Mouse (Mus musculus) spleen, embryonic (tissue): Measurements from ENCODE around the gene Abhd2.

Experiments used
- CTCF ChIA-PET: fragments of 350-600 bp; sonication (Branson Sonifier 250); formaldehyde crosslinking; loops from one replicate; lab custom pipeline; 2022; lab: Charles Lee

Gene Abhd2

DNA sequence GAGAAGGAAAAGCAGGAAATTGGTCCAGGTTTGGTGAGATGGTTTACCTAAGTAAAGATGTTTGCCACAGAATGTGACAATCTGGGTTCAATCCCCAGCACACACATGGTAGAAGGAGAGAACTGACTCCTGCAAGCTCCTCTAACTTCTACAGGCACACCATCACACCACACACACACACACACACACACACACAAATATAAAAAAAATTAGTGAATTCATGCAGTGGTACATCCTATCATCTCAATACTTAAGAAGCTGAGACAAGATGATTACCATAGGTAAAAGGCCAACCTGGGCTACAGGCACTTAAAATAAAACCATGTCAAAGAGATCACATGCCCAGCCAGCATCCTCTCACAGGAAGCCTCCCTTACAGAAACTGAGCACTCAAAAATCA, 101.0 kb downstream of the Abhd2 start:
- CTCF ChIA-PET, result no interaction called here

DNA sequence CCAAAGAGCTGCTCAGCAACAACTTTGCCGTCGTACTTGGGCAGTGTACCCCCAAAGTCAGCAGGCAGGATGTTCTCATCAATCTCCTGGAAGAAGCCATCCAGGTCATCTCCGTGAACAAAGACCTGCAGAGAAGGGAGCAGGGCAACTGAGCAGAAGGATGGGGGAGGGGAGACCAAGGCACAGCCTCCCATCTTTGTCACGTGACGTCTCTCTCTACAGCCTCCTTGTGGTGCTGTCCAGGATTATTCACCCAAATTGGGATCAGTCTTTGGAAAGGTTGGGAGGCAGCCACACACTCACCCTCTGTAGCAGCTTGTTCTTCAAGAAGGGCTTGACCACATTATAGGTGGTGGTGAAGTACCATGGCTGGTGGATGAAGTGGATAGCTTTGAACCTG, 102.6 kb downstream of the Abhd2 start:
- CTCF ChIA-PET, result no interaction called here

GRCm38 (mm10) chr7:79376516-79377275, 103.7 kb downstream of the Abhd2 start:
- CTCF ChIA-PET, result interaction anchor here (0.7 kb wide), 1 partner anchor 235 kb away, joined by 13 read pairs; no protein-coding TSS in a partner anchor

GRCm38 (mm10) chr7:79386422-79387133, 113.6 kb downstream of the Abhd2 start, which contains the start of gene Rlbp1:
Gene Rlbp1 (minus strand): TSS chr7:79387048.
- CTCF ChIA-PET, result no interaction called here

DNA sequence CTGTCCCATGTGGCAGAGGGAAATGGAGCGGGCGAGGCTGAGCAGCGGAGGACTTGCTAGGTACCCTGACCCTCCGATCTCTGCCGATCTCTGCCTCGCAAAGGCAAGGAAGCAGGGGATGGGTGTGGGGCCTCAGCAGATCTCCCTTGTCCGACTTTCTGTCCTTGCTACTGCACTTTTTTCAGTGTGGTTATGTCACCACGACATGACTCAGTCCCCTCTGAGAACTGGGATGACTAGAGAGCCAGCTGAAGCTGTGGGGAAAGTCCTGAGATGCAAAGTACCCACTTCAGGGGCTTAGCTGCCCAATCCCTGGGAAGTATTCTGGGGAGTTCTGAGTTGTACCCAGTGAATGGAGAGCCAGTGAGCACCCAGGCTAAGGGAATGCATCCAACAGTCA, 114.1 kb downstream of the Abhd2 start:
- CTCF ChIA-PET, result no interaction called here

GRCm38 (mm10) chr7:79387991-79388390, 115.0 kb downstream of the Abhd2 start:
- CTCF ChIA-PET, result interaction anchor here (0.6 kb wide), 1 partner anchor 456 kb away, joined by 3 read pairs; no protein-coding TSS in a partner anchor

DNA sequence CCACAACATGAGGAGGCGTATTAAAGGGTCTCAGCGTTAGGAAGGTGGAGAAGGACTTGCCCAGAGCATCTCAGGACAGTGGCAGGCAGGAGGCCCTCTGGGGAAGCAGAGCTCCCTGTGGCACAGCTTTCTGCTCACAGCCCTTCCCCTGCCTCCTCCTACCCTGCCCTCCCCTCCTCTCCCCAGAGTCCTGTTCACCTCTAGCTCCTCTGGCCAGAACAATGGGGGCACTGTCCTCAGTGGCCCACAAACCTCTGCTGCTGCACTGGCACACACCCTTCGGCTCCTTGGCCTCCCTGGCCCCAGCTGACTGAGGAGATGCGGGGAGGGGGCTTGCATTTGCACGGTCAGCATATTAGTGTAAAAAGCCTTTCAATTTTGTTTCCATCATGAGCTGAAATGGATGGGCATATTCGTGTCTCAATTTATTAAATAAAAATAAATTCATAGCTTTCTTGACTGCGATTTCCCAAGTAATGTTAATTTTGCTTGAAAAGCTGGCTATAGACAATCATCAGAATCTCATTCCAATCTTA, 115.7 kb downstream of the Abhd2 start:
- CTCF ChIA-PET, result interaction anchor here (0.6 kb wide), 2 partner anchors 457 to 472 kb away, joined by 3 to 4 read pairs; no protein-coding TSS in a partner anchor

DNA sequence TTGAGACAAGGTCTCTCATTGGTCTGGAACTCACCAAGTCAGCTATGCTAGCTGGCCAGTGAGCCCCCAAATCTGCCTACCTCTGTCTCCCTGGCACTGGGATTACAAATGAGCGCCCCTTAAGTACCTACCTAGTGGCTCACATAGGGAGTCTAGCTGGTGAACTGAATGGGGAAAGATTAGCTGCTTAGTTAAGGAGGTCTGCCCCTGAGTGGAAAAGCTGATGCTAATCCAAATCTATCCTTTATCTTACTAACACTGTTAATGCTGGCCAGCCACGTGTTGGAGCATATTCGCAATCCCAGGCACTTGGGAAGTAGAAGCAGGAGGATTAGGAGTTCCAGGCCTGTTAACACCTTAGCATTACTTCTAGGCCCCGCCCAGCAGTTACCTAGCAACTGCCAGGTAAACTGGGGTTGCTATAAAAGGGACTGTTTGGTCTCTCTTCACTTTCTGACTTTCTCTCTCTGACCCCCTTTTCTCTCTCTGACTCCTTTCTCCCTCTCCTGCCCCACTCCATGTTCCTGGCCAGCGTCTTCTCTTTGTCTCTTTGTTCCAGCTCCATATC, 117.2 kb downstream of the Abhd2 start:
- CTCF ChIA-PET, result interaction anchor here (0.6 kb wide), 1 partner anchor 118 kb away, joined by 4 read pairs; no protein-coding TSS in a partner anchor

DNA sequence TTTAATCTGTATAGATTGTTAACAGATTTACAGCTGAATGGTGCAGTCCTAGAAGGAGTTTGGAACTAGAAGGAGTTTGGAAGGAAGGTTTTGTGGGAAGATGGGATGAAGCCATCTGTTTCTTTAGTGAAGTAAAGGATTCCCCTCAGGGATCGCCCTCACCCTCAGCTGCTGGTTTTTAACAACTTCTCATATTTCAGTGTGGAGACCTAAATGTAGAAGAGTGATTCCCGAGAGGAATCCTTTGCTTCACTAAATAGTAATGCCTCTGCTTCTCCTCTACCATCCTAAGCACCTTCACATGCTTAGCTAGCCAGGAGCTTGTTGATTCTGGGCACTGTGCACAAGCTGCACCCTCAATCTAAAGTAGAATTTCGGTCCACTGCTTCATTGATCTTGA, 118.5 kb downstream of the Abhd2 start:
- CTCF ChIA-PET, result no interaction called here

DNA sequence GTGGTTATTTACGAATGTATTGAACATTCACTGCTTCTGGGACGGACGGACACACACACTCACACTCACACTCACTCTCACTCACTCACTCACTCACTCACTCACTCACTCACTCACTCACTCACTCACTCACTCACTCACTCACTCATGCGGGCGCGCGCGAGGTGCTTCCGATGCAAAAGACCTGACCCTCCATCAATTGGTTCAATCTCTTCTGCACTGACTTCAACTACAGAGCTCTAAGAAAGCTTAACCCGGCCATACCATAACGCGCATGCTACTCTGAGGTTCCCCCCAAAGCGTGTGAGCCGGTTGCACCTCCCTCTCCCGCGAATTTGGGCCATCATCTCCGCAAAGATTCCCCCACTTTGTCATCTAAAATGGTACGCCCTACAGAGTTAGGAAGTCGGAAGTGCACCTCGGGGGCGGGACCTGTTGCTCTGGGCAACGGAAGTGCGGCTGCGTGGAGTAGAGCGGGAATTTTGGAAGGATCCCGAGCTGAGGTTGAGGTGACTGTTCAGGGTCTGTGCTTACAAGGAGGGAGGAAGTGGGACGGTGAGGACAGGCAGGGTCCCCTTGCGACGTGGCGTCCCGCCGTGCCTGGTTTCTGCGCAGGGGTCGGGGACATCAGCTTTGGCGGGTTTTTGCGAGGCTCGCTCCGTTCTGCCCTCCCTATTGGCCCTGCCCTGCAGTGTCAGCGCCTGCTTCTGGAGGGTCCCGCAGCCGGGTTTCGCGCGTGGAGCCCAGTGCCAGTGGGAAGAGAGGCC, 119.1 kb downstream of the Abhd2 start, which contains the start of gene Fanci:
Gene Fanci, plus strand, starts transcription at position 47 of the 767 bp plus-strand sequence.
- CTCF ChIA-PET, result no interaction called here

- CTCF ChIA-PET, result interaction anchor here (0.5 kb wide), 1 partner anchor 17 kb away, joined by 23 read pairs; no protein-coding TSS in a partner anchor
Measured at GRCm38 (mm10) chr7:79392860-79393513, 120.0 kb downstream of the Abhd2 start.

- CTCF ChIA-PET, result no interaction called here
Measured at GRCm38 (mm10) chr7:79393924-79394323, 120.9 kb downstream of the Abhd2 start.

DNA sequence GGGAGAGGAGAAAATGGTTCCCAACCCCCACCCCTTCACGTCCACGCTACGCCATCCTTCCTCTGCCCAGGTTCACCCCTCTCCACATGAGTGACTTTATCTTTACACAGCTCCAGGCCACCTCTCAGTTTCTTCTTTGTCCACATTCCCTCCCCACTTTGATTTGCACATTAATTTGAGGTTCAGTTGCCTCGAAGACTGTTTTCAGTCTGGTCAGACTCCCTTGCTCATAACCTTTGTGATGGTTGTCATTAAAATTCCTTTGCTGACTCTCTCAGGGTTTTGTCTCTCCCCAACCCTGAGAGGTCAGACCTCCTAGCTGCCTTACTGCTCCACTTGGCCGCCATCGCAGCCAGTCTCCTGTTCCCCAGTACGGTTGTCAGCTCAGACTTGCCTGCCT, 121.7 kb downstream of the Abhd2 start:
- CTCF ChIA-PET, result no interaction called here

- CTCF ChIA-PET, result no interaction called here
Measured at GRCm38 (mm10) chr7:79395186-79395585, 122.2 kb downstream of the Abhd2 start.

DNA sequence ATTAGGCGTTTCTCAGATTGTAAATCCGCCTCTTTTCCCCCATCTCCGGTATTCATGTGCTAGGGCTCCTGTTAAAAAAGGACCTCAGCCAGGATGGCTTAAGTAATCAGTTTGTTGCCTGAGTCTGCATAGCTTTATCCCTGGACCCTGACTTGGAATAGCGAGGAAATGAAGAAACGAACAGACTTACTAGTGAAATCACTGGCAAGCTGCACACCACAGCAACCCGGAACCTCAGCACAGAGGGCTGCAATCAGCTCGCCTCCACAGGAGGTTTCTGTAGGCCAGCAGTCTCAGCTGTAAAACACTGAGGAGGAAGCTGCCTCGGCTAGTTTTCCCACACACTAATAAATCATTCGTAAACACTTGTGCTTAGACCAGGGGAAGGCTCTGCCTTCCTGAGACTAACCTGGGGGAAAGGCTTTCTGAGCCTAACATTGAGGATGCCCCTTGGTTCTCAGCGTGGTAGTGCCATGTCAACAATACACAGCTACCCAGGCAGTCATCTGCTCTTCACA, 124.5 kb downstream of the Abhd2 start:
- CTCF ChIA-PET, result no interaction called here

DNA sequence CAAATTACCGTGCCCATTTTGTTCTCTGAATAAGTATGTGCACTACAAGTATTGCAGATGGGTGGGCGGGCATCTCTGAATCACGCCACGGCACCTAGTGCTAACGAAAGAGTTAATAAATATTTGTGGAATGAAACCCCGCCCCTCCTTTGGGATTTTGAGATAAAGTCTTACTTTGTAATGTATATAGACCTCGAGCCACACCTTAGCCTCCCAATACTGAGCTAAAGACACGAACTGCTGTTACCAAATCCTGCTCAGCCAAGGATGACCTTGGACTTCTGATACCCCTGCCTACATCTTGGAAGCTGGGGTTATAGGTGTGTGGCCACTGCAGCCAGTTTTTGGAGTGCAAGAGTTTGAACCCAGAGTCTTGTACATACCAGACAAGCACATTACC, 125.4 kb downstream of the Abhd2 start:
- CTCF ChIA-PET, result no interaction called here

GRCm38 (mm10) chr7:79398971-79399370, 126.0 kb downstream of the Abhd2 start:
- CTCF ChIA-PET, result no interaction called here

GRCm38 (mm10) chr7:79400296-79400695, 127.3 kb downstream of the Abhd2 start:
- CTCF ChIA-PET, result no interaction called here

DNA sequence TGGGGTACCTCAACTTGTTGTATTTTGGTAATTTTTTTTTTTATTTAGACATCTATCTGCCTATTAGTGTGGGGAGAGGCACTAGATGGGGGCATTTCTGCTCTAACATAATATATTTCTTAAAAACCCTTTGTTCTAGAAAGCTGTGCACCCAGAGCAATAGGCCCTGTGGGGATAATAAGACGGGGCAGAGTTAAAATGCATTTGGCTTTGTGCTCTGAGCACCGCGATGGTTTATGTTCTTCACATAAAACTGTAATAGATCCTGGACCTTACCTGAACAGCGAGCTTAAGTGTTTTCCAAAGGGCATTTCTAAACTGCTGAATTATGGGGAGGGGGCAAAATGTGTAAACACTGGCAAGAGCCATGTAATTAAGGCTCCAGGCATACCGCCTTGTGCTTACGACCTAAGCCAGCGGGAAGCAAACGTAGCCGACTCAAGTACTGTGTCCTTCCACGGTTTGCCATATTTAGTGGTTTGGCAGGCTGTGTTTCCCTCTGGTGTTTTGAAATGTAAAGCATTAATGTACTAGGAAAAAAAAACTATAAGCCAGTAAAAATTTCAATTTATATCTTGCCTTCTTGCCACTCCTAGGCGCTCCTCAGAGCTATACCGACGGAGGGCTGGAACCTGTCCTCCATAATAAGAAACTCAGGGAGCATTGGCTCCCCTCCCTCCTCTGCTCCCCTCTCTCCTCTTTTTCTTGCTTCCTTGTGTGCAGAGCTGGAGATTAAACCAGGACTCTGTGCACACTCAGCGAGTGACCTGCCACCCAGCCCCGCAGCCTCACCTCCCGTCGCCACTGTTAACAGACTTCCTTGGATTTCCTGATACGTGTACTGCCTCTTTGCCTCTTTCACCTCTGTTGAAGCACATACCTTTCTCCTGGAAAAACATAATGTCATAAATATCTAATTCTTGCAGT, 141.7 kb downstream of the Abhd2 start:
- CTCF ChIA-PET, result interaction anchor here (0.6 kb wide), 1 partner anchor 55 kb away, joined by 3 read pairs; no protein-coding TSS in a partner anchor
